Mouse (Mus musculus) kidney, adult 2 months (tissue): Measurements from ENCODE around the gene Fam24b. TPM values are rescaled to one million over a fixed set of nuclear protein-coding genes. Genes with fewer than 3 reads are reported as not detected.

Source experiments
- DNase-seq: peaks from one replicate; pipeline ENCODE4 v3.0.0; 2021
- H3K27ac ChIP-seq: fragments of 200-500 bp; 2 replicates; pipeline ENCODE4 v1.5.1; 2012; ENCODE audit warnings: low read depth, low read length, control low read depth, inconsistent platforms; ENCODE audit not compliant: insufficient read depth
- H3K27me3 ChIP-seq: fragments of 200-500 bp; replicated peaks from 2 replicates; pipeline ENCODE4 v1.6.1; 2012; ENCODE audit warnings: mild to moderate bottlenecking, moderate library complexity, low read length, inconsistent platforms; ENCODE audit not compliant: control insufficient read depth, insufficient read depth
- H3K36me3 ChIP-seq: fragments of 200-500 bp; 2 replicates; pipeline ENCODE4 v1.6.1; 2012; ENCODE audit warnings: mild to moderate bottlenecking, moderate library complexity, low read length, inconsistent platforms; ENCODE audit not compliant: control insufficient read depth, insufficient read depth
- H3K4me1 ChIP-seq: fragments of 200-500 bp; 2 replicates; pipeline ENCODE4 v1.6.1; 2011; ENCODE audit warnings: low read length; ENCODE audit not compliant: control insufficient read depth, insufficient read depth
- H3K4me3 ChIP-seq: fragments of 200-500 bp; 2 replicates; pipeline ENCODE4 v1.5.1; 2011; ENCODE audit warnings: mild to moderate bottlenecking, low read depth, low read length, control low read depth; ENCODE audit not compliant: insufficient read depth
- CTCF ChIP-seq: fragments of 200-500 bp; conservative IDR thresholded peaks from 2 replicates; pipeline ENCODE4 v1.5.1; 2011; ENCODE audit warnings: low read depth, mild to moderate bottlenecking, control low read depth, low read length, moderate library complexity, mixed read lengths; ENCODE audit not compliant: insufficient read depth, insufficient read length
- POLR2A ChIP-seq: fragments of 200-500 bp; IDR thresholded peaks from one replicate; pipeline ENCODE4 v1.6.1; 2011; ENCODE audit warnings: low read depth, low read length, control low read depth
- WGBS: fragments of 180-500 bp; shearing (Covaris S2); methylation state at CpG from one replicate; pipeline ENCODE4 v1.1.7; 2018; 5-methylcytosine and 5-hydroxymethylcytosine counted together
- polyA plus RNA-seq: library from polyadenylated mRNA; depleted of rRNA; stranded (reverse); fragments of >200 nt; gene quantifications from 2 replicates; pipeline ENCODE4 v1.2.3, GENCODE M21; 2012; rRNA removed

Fam24b gene
- not detected in 2 replicates for polyA plus RNA-seq

- Histone ChIP-seq H3K27ac (no peak within 1 kb of the TSS), H3K4me1 (no peaks in the 10 kb centered on the region), H3K27me3 (no peaks in the 10 kb centered on the region), H3K36me3 (no peaks in the 10 kb centered on the region), H3K4me3 (no peak within 1 kb of the TSS)
- 95% methylated on average over 5 of the region's 5 CpGs for WGBS
- TF ChIP-seq POLR2A: no peak
- no peak for TF ChIP-seq CTCF
- no peak for DNase-seq
Observed at GRCm38 (mm10) chr7:131329416-131329815, at the start of gene Fam24b. Gene Fam24b, minus strand, starts transcription at chr7:131329516.

GRCm38 (mm10) chr7:131371880-131372651 is 42.8 kb upstream of the Fam24b start:
- Histone ChIP-seq H3K4me3 (no peak overlapping the region), H3K4me1 (no peaks in the 10 kb centered on the region), H3K27me3 (no peaks in the 10 kb centered on the region), H3K27ac (no peak overlapping the region), H3K36me3 (no peaks in the 10 kb centered on the region)
- 73% methylated on average over 9 of the region's 9 CpGs for WGBS
- no peak for DNase-seq
- no peak for TF ChIP-seq POLR2A
- no peak for TF ChIP-seq CTCF

GRCm38 (mm10) chr7:131371470-131371860 is 42.1 kb upstream of the Fam24b start:
- TF ChIP-seq CTCF (no peak), POLR2A (no peak)
- H3K27ac ChIP-seq: peak overlapping the region; percentile 71
- H3K4me3 ChIP-seq: peak overlapping the region; percentile 74
- DNase-seq: no peak
- no peaks in the 10 kb centered on the region for H3K4me1 ChIP-seq
- WGBS: 6% methylated on average over 9 of the region's 9 CpGs
- no peaks in the 10 kb centered on the region for H3K36me3 ChIP-seq
- no peaks in the 10 kb centered on the region for H3K27me3 ChIP-seq

GRCm38 (mm10) chr7:131370648-131371469 is 41.5 kb upstream of the Fam24b start, which contains the start of gene Pstk:
Gene Pstk, plus strand, starts transcription at chr7:131371141.
- peak; percentile 83 for TF ChIP-seq CTCF
- peak; percentile 79 for TF ChIP-seq POLR2A
- no peaks in the 10 kb centered on the region for H3K27me3 ChIP-seq
- H3K4me3 ChIP-seq: peak within 1 kb of the TSS; percentile 74
- no peaks in the 10 kb centered on the region for H3K36me3 ChIP-seq
- peak; percentile 94 for DNase-seq
- whole genome bisulfite sequencing: 4% methylated on average over 47 of the region's 47 CpGs
- H3K27ac ChIP-seq: peak within 1 kb of the TSS; percentile 71
- no peaks in the 10 kb centered on the region for H3K4me1 ChIP-seq

- TF ChIP-seq POLR2A: no peak
- no peak for TF ChIP-seq CTCF
- no peak for DNase-seq
- H3K4me1 ChIP-seq: no peaks in the 10 kb centered on the region
- no peaks in the 10 kb centered on the region for H3K27me3 ChIP-seq
- WGBS: 86% methylated on average over 8 of the region's 8 CpGs
- no peaks in the 10 kb centered on the region for H3K36me3 ChIP-seq
- no peak overlapping the region for H3K4me3 ChIP-seq
- H3K27ac ChIP-seq: no peak overlapping the region
Observed at GRCm38 (mm10) chr7:131364131-131364530, 34.8 kb upstream of the Fam24b start.

GRCm38 (mm10) chr7:131362615-131363300 is 33.4 kb upstream of the Fam24b start, which contains the start of gene 2310057M21Rik:
Gene 2310057M21Rik, minus strand, starts transcription at chr7:131362759.
- peak within 1 kb of the TSS; percentile 75 for H3K4me3 ChIP-seq
- under 1% methylated on average over 55 of the region's 55 CpGs for WGBS
- no peaks in the 10 kb centered on the region for H3K36me3 ChIP-seq
- H3K27ac ChIP-seq: peak within 1 kb of the TSS; percentile 81
- no peaks in the 10 kb centered on the region for H3K27me3 ChIP-seq
- TF ChIP-seq CTCF (no peak), POLR2A (no peak)
- peak; percentile 99 for DNase-seq
- no peaks in the 10 kb centered on the region for H3K4me1 ChIP-seq
